Mouse (Mus musculus) spleen, adult 2 months (tissue): ENCODE data around the gene Rag2.

Experiments
- CTCF ChIP-seq: fragments of 200-500 bp; IDR thresholded peaks from 2 replicates; pipeline ENCODE4 v1.5.1; 2011; ENCODE audit warnings: mild to moderate bottlenecking, inconsistent platforms; ENCODE audit not compliant: insufficient read depth, insufficient read length, insufficient replicate concordance; ENCODE audit errors: extremely low read depth
- POLR2A ChIP-seq: fragments of 200-500 bp; IDR thresholded peaks from 2 replicates; pipeline ENCODE4 v1.6.1; 2011; ENCODE audit warnings: low read depth, low read length, inconsistent platforms

- TF ChIP-seq POLR2A (no peak), CTCF (no peak)
These were observed 13.7 kb upstream of the Rag2 start for GRCm38 (mm10) chr2:101610861-101611260.
